Mouse (Mus musculus) left cerebral cortex, postnatal 36 days (tissue): ENCODE data around the gene Dpf2. TPM values are rescaled to one million over a fixed set of nuclear protein-coding genes. Genes with fewer than 3 reads are reported as not detected.
A peak's percentile ranks its signal among the peaks of the same experiment; 100 is the strongest.

ENCODE experiments used
- DNase-seq, 2 experiments: peaks; one replicate each; pipeline ENCODE4 v3.0.0; 2021 to 2022; ENCODE audit warnings: low spot score in 2 of 2, mixed read lengths in 1 of 2
- intact Hi-C: fragments of 180-260 bp; cut with DNase I; formaldehyde crosslinking; loops from one replicate; pipeline ENCODE4 v1.15.1; 2025
- total RNA-seq, 2 experiments: library from RNA; stranded (reverse); gene quantifications; 2 replicates each; pipeline ENCODE4 v1.2.3; 2021

Gene Dpf2
- total RNA-seq, 2 experiments from 2014 or later = 77.5 to 96.5 TPM

DNA sequence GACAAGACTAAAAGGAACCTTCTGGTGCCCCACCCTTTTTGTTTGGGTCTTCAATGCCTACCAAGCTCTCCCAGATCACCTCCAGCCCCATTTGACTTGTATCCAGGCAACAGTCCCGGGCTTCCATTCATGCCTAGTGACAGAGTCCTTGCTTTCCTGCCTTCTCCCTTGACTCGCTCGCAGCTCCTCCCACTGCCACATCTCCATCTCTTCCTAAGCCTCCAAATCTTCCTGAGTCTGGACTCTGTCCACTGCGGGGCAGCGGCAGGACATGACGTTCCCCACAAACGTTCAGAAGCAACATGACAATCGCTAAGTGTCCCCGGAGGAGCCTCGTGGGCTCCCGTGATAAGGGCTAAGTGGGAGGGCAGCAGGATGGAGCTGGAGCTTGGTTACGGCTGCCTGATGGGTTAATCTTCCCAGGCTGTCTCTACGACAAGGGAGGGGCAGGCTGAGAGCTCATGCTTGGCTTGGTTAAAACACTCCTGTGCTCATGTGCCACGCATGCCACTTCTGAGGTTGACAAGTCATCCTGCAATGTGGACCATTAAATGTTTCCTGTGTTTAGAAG is 25.1 kb upstream of the Dpf2 start:
- DNase-seq = no peak
- intact Hi-C loops = no loop called here

DNA sequence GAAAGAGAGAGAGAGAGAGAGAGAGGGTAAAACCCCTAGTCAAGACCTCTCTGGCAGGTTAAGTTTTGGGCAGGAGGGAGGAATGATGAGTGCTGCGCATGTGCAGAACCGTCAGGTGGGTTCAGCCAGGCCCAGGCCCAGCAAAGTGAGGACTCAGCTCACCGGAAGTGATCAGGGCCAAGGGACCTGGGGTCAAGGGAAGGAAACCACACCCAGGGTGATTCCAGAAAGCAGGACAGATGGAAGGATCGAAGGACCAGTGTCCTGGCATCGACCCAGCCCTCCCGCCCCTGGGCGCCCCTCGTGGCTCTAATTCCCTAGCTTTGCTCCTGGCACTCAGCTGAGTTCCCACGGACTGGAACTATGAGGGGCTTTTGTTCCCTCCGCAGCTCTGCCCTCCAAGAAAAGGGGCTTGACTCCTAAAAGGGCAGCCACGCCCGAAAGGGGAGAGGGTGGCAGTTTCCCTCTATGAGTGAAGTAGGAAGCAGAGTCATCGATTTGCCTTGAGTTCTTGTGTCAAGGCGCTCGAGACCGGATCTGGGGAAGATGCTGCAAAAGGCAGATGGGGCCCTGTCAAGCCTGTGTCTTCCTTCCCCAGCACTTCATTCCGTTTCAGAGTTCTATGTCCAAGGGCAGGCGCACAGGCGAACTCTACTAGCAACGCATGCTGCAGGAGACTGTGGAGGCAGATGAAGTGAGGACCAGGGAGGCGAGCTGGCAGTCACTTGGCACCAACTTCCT is 24.5 kb upstream of the Dpf2 start:
- no peak for DNase-seq
- intact Hi-C loops = no loop called here

DNA sequence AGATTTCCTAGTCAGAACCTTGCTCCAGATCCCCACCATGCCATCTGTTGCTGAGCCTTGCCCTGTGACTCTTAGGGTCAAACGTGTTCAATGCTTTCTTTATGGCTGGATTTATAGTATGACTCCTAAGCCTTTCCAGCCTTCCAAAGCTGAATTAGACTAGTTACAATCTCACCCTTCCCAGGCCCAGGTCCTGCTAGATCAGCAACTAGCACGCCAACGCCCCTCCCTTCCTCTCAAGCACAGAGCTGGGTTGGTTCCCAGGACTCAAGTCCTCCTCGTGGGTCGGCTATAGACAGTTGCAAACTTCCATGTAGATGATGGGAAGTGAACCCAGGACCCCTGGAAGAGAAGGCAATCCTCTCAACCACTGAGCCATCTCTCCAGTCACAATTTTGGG is 22.9 kb upstream of the Dpf2 start:
- no peak for DNase-seq
- intact Hi-C loops = no loop called here

DNA sequence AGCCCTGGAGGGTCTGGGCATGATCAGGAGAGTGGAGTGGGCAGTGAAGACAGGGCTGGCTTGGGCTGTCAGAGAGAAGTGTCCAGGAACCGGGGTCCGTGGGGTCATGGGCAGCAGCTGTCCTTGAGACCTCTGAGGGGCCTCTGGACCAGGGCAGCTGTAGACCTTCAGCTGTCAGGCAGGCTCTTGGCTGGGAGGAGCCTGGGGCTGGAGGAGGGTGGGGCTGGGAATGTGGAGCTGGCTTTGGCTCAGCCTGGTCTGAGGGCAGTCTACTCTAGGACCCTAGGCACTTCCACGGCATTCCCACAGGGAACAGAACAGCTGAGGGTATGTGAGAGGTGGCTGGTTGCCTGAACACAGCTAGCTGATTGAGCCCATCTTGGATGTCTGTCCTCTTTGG is 22.5 kb upstream of the Dpf2 start:
- intact Hi-C loops = no loop called here
- no peak for DNase-seq

DNA sequence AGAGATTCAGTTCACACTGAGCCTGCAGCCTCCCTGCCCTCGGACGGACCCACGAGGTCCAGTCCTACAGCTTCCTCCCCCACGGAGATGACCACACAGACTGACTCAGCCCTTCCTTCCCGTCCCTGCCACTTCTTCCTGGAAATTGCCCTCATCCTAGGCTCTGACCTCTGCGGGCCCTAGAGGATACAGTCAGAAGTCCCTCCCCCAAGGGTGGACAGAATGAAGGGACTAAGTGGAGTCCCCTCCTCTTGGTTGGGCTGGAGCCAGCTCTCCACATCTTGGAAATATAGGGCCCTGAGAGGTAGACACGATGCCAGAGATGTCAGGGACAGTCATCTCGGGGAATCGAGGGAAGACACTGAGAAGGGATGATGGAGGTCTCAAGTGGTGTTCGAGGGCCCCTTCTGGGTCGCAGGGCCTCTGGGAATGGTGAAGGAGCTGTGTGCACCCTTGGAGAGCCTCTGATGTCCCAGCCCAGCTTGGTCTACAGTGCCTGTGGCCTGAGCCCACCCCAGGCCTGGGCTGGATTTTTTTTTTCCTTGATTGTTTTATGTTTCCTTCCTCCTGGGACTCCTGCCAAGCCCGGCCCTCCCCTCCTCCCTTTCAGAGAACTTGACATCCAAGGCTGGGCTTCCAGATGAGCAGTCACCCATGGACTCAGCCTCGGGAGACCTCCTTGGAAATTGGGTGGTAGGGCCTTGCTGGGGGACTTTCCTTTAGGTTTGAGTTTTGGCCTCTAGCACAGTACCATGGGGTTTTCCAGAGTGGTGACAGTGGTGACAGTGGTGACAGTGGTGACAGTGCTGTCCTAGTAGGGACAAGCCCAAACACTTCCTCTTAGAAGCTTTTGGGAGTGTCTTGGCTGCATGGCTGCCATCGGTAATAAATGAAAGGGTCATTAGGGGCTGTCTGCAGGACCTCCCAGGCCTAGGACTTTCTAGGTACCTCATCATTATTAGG is 17.1 kb upstream of the Dpf2 start:
- intact Hi-C loops = no loop called here
- no peak for DNase-seq

DNA sequence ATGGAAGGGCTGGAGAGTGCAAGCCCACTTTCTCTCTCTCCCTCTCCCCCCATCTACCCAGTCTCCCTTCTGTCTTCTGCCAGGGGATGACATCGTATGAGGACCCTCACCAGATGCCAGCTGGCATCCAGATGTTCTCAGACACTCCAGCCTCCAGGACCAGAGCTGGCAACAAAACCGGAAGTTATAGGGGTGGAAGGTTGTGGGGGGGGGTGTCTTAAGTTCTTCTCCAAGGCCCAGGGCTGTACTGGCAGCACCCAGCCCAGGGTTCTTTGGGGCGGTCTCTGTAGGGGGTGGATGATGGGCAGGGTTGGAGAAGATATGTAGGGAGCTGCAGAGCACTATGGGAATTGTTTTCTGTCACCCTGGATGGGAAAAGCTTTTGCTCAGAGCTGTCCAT is 15.7 kb upstream of the Dpf2 start:
- no peak for DNase-seq
- intact Hi-C loops = no loop called here

DNA sequence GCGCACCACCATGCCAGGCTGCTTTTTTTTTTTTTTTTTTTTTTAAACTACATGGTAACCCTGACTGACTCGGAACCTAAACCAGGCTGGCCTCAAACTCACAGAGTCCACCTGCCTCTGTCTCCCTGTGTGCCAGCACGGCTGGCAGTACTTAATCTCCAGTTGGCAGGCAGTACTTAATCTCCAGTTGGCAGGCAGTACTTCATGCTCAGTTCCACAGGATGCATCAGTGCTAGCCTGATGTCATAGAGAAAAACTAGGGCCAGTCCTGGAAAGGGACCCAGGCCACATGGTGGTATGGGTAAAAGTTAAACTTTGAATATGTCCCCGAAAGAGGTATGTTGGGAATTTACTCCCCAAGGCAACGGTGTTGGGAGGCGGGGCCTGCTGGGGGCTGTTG is 15.3 kb upstream of the Dpf2 start:
- intact Hi-C loops = no loop called here
- no peak for DNase-seq

DNA sequence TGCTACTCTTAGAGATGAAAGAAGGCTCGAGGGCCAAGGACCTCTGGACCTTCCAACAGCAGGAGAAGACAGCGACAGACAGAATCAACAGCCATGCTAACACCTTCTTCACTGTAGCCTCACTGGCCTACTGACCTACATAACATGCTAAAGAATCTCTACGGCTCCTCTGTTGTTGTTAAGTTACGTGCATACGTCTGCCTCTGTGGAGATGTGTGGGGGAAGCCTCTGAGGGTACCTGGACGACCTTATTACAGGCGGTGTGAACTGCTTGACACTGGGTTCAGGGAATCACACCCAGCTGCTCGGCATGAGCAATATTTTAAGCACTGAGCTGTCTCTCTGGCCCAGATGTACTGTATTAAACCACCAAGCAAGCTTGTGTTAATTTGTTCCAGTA is 14.7 kb upstream of the Dpf2 start:
- no peak for DNase-seq
- intact Hi-C loops = no loop called here

DNA sequence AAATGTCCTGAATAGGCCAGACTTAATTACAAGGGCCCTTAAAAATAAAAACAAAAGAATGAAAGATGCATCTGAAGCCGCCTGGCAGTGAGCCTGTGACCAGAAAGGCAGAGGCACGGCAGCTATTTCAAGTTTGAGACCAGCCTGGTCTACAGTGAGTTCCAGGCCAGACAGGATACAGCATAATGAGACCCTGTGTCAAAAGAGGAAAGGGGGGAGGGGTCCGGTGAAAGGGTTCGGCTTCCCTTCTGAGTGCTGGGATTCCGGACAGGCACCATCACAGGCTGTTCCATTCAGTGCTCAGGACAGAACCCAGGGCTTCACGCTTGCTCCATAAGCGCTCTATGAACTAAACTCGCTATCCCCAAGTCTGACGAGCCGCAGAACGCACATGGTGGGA is 14.2 kb upstream of the Dpf2 start:
- intact Hi-C loops = no loop called here
- no peak for DNase-seq

DNA sequence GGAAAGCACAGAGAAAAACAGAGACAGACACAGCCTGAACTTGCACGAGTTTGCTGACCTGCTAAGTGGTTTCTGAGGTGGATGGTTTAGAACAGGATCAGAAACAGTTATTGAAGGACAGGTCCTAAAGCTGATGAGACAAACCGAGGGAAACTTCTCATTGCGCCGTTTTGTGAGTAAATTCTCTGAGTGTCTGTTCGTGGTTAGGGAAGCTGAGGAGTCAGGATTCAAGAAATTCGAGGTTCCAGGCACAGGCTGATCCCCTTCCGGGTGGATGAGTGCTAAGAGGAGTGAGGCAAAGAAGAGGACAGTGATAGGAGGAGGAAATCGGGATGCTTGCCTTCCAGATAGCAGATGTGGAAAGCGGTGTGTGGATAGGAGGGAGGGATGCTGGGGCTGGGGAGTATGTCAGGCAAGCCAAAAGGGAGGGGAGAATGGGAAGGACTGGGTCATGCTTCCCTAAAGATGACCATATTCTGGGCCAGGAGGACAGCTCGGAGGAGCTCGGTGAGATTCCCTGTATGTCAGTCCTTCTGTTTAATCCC is 12.6 kb upstream of the Dpf2 start:
- intact Hi-C loops = no loop called here
- DNase-seq = no peak

DNA sequence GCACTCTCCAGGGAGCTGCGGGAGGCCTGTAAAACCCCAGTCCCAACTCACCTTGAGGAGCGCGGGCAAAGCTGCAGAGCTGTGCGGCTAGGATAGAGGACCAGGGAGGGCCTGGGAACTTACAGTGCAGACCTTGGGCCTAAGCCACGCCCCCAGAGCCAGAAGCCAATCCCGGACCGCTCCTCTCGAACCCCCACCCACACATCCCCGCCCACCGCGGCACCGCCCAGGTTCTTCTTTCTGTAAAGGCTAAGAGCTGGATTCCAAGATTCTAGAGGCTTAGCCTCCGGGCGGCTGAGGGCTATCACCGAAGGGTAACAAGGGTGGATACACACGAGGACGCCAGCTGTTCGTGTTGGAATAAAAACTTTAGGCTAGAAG is 11.9 kb upstream of the Dpf2 start, which contains the start of gene Cdc42ep2:
TSS of gene Cdc42ep2 (minus strand) at position 104 of the 381 bp plus-strand sequence.
- DNase-seq = peak; percentile 88
- intact Hi-C loops = loop anchor here (1.0 to 5.0 kb wide), 2 partner anchors 32 to 93 kb away; partner anchors contain the start of gene Capn1

DNA sequence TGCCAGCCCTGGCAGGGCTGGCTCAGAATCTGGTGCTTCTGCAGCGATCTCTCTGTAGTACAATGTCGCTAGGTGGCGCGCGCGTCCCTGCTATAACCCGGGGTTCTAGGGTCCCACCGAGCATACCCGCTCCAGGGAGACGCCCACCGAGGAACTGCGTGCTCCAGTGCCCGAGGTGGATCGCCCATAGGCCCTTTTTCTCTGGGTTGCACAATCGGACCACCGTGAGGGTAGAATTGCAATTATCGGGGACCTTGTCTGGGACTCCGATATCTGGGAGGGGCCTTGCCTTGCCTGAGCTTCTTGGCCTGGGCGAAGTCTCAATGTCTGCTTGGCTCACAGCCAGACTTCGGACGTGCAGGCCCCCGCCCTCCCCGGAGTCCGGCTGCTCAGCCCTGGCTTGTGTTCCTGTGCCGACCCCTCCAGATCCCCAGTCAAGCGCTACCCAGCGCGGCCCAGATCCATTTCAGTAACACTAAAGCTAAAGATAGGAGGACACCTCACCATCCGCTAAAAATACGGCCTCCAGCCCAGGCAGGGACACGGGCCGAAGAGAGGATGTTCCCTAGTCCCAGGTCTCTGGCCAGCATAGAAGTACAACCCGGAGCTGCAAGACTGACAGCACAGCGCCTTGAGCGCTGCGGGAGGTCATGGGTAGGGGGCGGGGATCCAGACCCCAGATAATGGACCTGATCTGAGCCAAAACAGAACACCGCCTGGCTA is 11.3 kb upstream of the Dpf2 start:
- DNase-seq = peak; percentile 79 to 85
- intact Hi-C loops = loop anchor here (1.0 to 5.0 kb wide), 2 partner anchors 32 to 93 kb away; partner anchors contain the start of gene Capn1

DNA sequence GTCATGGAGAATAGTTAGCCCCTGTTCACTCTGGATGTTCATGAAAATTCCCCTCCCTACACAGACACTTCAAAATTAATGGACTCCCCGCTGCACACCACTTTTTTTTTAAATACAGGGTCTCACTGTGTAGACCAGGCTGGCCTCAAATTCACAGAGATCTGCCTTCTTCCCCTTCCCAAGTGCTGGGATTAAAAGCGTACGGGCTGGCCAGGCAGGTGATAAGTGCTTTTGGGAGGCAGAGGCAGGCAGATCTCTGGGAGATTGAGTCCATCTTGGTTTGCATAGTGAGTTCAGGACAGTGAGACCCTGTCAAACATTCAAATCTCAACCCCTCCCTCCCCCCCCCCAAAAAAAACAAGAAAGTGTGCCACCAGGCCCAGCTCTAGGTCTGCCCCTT is 10.2 kb upstream of the Dpf2 start:
- DNase-seq = no peak
- intact Hi-C loops = loop anchor here (5.0 kb wide), 1 partner anchor 94 kb away; the partner anchor contains the start of gene Capn1

DNA sequence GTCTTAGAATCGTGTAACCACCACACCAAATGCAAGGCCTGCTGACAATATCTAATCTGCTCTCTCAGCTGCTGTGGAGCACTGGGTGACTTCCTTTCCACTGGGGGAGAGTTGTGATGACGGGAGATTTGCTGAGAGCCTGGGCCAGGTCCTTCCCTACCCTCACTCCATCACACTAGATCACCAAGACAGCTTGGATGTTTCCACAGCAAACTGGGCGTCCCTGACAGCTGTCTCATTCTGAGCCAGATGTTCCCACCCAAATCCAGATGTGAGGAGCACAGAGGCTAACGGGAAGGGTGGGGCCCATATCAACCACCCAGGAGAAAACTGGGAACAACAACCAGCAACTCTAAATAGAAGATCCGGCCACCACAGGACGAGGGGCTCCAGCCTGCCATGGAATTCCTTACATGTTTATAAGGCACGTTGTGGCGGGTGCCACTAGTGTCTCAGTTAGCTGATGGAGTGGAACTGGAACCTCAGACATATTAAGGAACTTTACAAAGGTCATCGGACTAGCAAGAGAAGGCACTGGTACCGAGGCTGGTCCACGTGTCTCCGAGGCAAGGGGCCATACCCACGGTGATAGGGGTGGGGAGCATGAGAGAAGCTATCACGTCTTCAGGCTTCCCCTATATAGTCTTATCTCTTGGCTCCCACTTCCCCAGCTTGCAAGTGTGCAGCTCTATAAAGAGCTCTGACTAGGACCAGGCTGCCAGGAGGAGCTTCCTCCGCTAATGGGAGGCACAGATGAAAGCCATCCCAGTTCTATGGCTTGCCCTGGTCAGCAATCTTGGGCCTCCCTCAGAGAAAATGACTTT is 9.5 kb upstream of the Dpf2 start:
- intact Hi-C loops = loop anchor here (5.0 kb wide), 1 partner anchor 95 kb away; the partner anchor contains the start of gene Capn1
- no peak for DNase-seq

DNA sequence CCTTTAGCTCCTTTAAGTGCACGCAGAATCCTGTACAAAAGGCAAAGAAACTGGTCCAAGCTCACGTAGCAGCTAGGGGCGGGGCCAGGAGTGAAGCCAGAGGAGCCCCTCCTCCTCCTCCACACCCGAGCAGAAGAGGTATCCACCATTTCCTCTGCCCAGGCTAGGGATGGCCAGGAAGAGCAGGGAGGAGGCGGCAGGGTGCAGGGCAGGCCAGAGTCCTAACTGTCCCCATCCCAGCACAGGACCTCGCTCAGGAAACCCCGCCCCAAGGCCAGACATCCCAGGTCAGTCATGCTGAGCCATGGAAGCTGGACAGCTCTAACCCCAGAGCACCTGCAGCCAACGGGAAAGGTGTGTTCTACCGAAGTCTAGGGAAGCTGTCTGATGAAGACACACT is 8.9 kb upstream of the Dpf2 start:
- intact Hi-C loops = loop anchor here (5.0 kb wide), 1 partner anchor 96 kb away; the partner anchor contains the start of gene Capn1
- DNase-seq = no peak

DNA sequence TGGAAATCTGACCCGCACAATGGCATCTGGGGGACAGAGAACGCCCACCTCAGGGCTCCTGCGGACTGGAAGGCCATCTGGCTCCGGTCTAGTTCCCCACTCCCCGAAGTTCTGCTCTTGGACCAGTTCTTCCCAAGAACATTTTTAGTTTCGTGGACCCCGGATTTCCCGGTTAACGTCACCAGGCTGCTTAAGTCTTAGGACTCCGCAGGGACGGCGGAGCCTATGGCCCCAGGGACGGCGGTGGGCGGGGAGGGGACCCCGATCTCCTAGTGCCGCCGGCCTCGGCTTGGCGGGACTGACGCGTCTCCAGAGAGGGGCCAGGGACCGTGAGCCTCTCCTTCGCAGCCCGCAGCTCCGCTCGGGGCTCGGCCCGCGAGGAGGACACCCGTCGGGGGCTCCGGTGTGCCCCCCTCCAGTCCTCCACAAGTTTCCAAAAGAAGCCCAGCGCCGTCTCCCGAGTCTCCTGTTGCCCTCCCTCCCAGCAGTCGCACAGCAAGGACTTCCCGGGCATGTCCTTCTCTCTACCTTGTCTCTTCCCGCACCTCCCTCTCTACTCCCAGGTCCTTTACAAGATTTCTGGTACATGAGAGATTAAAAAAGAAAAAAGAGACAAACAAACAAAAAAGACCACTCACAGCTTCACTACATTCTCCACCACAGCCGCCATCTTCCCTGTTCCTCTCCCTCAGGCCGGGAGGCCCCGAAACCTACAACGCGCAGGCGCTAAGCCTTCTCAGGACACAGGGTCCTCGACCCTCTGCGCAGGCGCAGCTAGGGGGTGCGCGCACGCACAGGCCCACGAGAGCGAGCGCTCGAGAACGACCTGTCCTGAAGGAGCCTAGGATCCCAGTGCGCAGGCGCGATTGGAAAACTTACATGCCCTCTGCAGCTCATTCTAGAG is 455 bp downstream of the Dpf2 start:
- intact Hi-C loops = no loop called here
- DNase-seq = peak; percentile 98 to 99

DNA sequence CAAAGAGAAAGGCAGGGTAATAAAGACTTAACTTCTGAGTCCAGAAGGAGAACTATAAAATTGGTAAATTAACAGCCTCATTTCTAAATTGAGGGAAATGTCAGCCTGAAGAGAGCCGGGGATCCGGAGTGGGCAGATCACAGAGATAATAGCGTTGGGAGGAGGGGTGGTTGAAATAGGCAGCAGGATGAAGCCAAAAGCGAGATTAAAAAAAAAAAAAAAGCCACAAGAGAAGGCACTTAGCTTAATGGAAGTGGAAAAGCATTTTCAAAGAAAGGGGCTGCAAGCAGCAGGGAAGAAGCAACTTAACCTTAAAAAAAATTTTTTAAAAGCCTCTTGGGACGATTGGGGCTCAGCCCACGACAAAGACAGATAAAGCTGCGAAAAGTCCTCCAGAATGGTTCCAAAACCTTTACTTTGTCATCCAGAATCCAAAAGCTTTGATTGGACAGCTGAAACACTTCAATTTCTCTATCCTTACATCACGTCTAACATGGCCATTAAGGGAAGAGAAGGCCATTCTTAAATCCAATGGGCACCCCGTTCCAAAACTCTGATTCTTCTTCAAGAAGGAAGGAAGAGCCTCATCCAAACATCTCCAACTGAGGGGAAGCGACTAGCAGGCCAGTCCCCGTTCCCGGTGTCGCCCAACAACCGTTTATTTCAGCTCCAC is 1.2 kb downstream of the Dpf2 start:
- intact Hi-C loops = no loop called here

More for the DNA sequence above, 1.2 kb downstream of the Dpf2 start:
- DNase-seq = no peak
